Mouse (Mus musculus) liver, embryonic 15.5 days (tissue): ENCODE results near the gene Agpat3. TPM values are rescaled to one million over a fixed set of nuclear protein-coding genes. Genes with fewer than 3 reads are reported as not detected.

ENCODE experiments used
- ATAC-seq: fragments of 200-750 bp; cut with Nextera tagmentation; 2 replicates; pipeline ENCODE4 v1.8.0; 2017; ENCODE audit warnings: moderate number of reproducible peaks, mild to moderate bottlenecking, moderate library complexity; ENCODE audit not compliant: insufficient read depth
- H3K27ac ChIP-seq: fragments of 300-500 bp; sonication (generic); replicated peaks from 2 replicates; pipeline ENCODE4 v1.5.1; 2015; ENCODE audit warnings: mild to moderate bottlenecking, inconsistent platforms
- H3K27me3 ChIP-seq: fragments of 300-500 bp; sonication (generic); 2 replicates; pipeline ENCODE4 v1.6.1; 2015; ENCODE audit warnings: mild to moderate bottlenecking, inconsistent platforms
- H3K36me3 ChIP-seq: fragments of 300-500 bp; sonication (generic); replicated peaks from 2 replicates; pipeline ENCODE4 v1.6.1; 2015; ENCODE audit warnings: moderate library complexity, mild to moderate bottlenecking, inconsistent platforms
- H3K4me1 ChIP-seq: fragments of 300-500 bp; sonication (generic); replicated peaks from 2 replicates; pipeline ENCODE4 v1.6.1; 2015; ENCODE audit warnings: inconsistent platforms
- H3K4me2 ChIP-seq: fragments of 300-500 bp; sonication (generic); 2 replicates; pipeline ENCODE4 v1.6.1; 2015; ENCODE audit warnings: moderate library complexity, mild to moderate bottlenecking, inconsistent platforms
- H3K4me3 ChIP-seq: fragments of 300-500 bp; sonication (generic); replicated peaks from 2 replicates; pipeline ENCODE4 v1.5.1; 2015; ENCODE audit warnings: mild to moderate bottlenecking, inconsistent platforms
- H3K9ac ChIP-seq: fragments of 300-500 bp; sonication (generic); 2 replicates; pipeline ENCODE4 v1.6.1; 2015; ENCODE audit warnings: moderate library complexity, mild to moderate bottlenecking, inconsistent platforms
- H3K9me3 ChIP-seq: fragments of 300-500 bp; sonication (generic); replicated peaks from 2 replicates; pipeline ENCODE4 v1.6.1; 2016; ENCODE audit warnings: inconsistent platforms
- WGBS: fragments of 180-500 bp; shearing (Covaris S2); methylation state at CpG from one replicate; pipeline ENCODE4 v1.1.7; 2015; ENCODE audit warnings: mixed read lengths; ENCODE audit not compliant: insufficient replicate concordance; 5-methylcytosine and 5-hydroxymethylcytosine counted together
- polyA plus RNA-seq: library from polyadenylated mRNA; unstranded; fragments of >200 nt; fragmentation: Nextera tagmentation; extraction: Ambion mirVana; gene quantifications from 2 replicates; pipeline ENCODE4 v1.2.1, GENCODE M21; 2015

Agpat3 gene
- polyA plus RNA-seq, 1 experiment from 2014 or later = 33.1 TPM

DNA sequence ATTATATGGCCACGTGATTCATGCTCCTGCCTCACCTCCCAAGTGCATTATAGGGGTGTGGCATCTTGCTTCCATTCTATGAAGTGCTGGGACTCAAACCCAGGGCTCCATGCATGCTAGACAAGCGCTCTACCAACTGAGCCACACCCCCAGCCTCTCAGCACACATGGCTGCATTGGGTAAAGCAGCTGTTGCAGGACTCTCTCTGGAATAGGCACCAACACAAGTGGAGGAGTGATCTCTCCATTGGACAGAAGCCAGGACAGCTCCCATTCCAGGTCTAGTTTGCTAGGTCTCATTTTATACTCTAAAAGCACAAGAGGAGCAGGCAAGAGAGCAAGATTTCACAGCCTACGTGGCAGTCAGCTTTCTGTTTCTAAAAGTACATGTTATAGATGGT is 31.3 kb upstream of the Agpat3 start:
- H3K9me3 ChIP-seq = no peaks in the 10 kb centered on the region
- H3K27me3 ChIP-seq = peaks cover 19% of the 10 kb centered on the region
- no peak overlapping the region for H3K27ac ChIP-seq
- H3K9ac ChIP-seq = no peak overlapping the region
- H3K4me3 ChIP-seq = no peak overlapping the region
- WGBS = 51% methylated on average over 3 of the region's 3 CpGs
- H3K4me2 ChIP-seq = no peak overlapping the region
- H3K4me1 ChIP-seq = no peaks in the 10 kb centered on the region
- H3K36me3 ChIP-seq = no peaks in the 10 kb centered on the region
- no peak for ATAC-seq

DNA sequence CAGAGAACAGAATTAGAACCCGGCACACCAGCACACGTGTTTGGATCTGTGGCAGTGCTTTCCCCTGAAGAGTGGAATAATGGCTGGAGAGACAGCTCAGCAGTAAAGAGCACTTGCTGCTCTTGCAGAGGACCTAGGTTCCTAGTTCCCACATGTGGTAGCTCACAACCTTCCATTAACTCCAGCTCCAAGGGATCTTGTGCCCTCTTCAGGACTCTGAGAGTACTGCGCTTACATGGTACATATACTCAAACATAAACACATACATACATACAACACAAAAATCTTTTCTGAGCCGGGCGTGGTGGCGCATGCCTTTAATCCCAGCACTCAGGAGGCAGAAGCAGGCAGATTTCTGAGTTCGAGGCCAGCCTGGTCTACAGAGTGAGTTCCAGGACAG is 26.2 kb upstream of the Agpat3 start:
- WGBS = 82% methylated on average over 7 of the region's 7 CpGs
- no peak overlapping the region for H3K4me2 ChIP-seq
- no peak overlapping the region for H3K4me3 ChIP-seq
- no peak overlapping the region for H3K9ac ChIP-seq
- H3K36me3 ChIP-seq = no peaks in the 10 kb centered on the region
- H3K4me1 ChIP-seq = peaks cover 1% of the 10 kb centered on the region; the same call in 1 of the 2 replicates
- no peak overlapping the region for H3K27ac ChIP-seq
- peaks cover 11% of the 10 kb centered on the region; the same call in 1 of the 2 replicates for H3K27me3 ChIP-seq
- ATAC-seq = no peak
- no peaks in the 10 kb centered on the region for H3K9me3 ChIP-seq

DNA sequence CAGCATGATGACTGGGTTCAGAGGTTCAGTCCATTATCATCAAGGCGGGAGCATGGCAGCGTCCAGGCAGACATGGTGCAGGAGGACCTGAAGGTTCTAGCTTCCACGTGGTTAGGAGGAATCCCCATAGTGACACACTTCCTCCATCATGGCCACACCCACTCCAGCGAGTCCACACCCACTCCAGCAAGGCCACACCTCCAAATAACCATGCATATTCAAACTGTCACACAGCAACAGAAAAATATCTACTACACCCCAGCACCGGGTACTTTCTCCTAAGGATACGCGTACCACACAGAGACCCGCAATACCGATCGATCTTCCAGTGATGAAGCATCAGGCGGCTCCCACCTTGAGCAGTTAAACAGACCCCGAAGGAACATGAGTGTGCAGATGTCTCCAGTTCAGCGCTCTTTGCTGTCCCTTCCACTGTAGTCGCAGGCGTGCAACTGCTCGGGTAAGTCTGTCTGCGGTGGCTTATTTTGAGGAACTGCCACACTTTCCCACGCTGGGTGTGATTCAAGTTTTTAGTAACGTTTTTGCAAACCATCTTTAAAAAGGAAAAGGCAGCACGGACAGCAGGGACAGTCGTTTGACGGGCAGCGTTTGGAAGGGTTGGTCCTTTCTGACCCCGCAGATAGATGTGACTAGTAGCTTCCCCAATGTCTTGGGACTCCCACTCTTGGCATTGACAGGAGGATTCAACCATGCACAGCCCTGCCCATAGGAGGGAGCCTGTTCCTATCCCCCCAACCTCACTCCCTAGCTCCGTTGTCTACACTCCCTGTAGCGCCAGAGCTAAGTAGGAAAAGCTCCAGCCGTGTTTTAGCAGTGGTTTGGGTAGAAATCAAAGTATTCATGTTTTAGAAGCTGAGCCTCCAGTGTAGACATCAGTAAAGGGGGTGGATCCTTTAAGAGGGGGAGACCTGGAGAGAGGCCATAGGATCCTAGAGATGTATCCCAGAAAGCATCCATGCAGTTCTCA is 20.7 kb upstream of the Agpat3 start:
- ATAC-seq = peak; percentile 60
- H3K36me3 ChIP-seq = no peaks in the 10 kb centered on the region
- H3K9me3 ChIP-seq = no peaks in the 10 kb centered on the region
- H3K9ac ChIP-seq = no peak overlapping the region; the same call in 1 of the 2 replicates
- H3K4me1 ChIP-seq = peaks cover 40% of the 10 kb centered on the region
- H3K27me3 ChIP-seq = peaks cover 4% of the 10 kb centered on the region; the same call in 1 of the 2 replicates
- H3K27ac ChIP-seq = no peak overlapping the region
- 42% methylated on average over 27 of the region's 27 CpGs for WGBS
- peak overlapping the region; percentile 25 for H3K4me3 ChIP-seq
- H3K4me2 ChIP-seq = peak overlapping the region; percentile 57

DNA sequence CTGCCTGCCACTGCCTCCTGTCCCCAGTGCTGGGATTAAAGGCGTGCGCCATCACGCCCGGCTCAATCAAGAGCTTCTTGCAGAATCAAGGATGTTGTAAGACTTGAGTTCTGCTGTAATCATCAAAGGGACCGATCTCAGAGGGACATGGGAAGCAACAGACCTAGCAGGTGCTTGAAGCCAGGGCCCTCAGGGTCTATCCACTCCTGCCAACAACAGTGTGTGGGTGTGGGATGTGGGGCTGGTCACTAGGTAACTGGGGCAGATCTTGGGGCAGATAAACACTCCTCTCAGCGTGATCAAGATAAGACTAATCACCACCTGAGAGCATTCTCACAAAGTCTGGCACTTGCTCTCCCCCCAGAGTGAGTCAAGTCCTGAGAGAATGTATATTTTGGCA is 19.5 kb upstream of the Agpat3 start:
- WGBS = 65% methylated on average over 6 of the region's 6 CpGs
- no peak overlapping the region for H3K4me3 ChIP-seq
- peaks cover 52% of the 10 kb centered on the region for H3K4me1 ChIP-seq
- ATAC-seq = no peak
- no peaks in the 10 kb centered on the region for H3K36me3 ChIP-seq
- no peaks in the 10 kb centered on the region for H3K9me3 ChIP-seq
- H3K27ac ChIP-seq = no peak overlapping the region
- H3K4me2 ChIP-seq = no peak overlapping the region
- H3K9ac ChIP-seq = no peak overlapping the region
- H3K27me3 ChIP-seq = peaks cover 4% of the 10 kb centered on the region; the same call in 1 of the 2 replicates

DNA sequence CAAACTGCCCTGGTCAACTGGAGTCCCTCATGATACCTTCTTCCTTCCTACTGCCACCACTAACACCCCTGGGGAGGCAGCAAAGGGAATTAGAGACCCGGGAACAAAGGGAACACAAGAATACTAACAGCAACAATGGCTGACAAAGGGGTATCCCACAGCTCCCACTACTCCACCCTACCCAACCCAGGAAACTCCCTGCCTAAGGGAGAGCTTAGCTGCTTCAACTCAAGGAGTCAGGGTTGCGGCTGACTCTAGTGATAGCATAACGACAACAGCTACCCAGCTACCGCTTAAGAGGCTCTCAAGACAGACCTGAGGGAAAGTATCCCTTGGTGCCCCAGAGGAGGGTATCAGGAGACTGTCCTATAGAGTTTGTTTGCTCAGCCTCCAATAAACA is 15.3 kb upstream of the Agpat3 start:
- H3K9ac ChIP-seq = peak overlapping the region; percentile 37; the same call in 1 of the 2 replicates
- H3K9me3 ChIP-seq = no peaks in the 10 kb centered on the region
- H3K4me2 ChIP-seq = peak overlapping the region; percentile 71
- peaks cover 7% of the 10 kb centered on the region; the same call in 1 of the 2 replicates for H3K27me3 ChIP-seq
- ATAC-seq = peak; percentile 36
- H3K4me1 ChIP-seq = peaks cover 63% of the 10 kb centered on the region
- H3K36me3 ChIP-seq = no peaks in the 10 kb centered on the region
- no peak overlapping the region for H3K4me3 ChIP-seq
- WGBS = 27% methylated on average over 4 of the region's 4 CpGs
- H3K27ac ChIP-seq = peak overlapping the region; percentile 96

DNA sequence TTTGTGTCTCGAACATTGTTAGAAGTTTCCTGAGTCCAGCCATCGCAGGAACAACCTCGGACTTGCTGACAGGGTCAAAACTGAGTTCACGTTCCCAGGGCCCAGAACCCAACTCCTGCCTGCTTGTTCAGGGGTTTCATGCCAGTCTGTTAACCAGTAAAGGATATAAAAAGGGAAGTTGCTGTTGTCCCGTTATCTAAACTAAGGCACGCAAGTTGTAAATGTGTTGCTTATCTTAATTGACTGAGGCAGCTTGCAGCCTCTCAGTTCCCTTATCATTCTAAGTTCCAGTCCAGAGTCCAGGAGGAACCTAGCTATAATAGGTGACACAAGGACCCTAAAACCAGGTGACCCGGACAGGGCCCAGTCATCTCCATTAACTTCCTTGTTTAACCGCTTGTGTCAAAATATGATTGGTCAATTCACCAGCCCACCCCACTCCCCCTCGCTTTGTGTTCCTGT is 14.6 kb upstream of the Agpat3 start:
- no peaks in the 10 kb centered on the region for H3K36me3 ChIP-seq
- peak overlapping the region; percentile 26 for H3K4me3 ChIP-seq
- H3K9me3 ChIP-seq = no peaks in the 10 kb centered on the region
- peak overlapping the region; percentile 53 for H3K9ac ChIP-seq
- H3K27ac ChIP-seq = peak overlapping the region; percentile 96
- H3K4me2 ChIP-seq = peak overlapping the region; percentile 71
- peak; percentile 89 for ATAC-seq
- WGBS = 6% methylated on average over 9 of the region's 9 CpGs
- peaks cover 11% of the 10 kb centered on the region; the same call in 1 of the 2 replicates for H3K27me3 ChIP-seq
- H3K4me1 ChIP-seq = peaks cover 56% of the 10 kb centered on the region

DNA sequence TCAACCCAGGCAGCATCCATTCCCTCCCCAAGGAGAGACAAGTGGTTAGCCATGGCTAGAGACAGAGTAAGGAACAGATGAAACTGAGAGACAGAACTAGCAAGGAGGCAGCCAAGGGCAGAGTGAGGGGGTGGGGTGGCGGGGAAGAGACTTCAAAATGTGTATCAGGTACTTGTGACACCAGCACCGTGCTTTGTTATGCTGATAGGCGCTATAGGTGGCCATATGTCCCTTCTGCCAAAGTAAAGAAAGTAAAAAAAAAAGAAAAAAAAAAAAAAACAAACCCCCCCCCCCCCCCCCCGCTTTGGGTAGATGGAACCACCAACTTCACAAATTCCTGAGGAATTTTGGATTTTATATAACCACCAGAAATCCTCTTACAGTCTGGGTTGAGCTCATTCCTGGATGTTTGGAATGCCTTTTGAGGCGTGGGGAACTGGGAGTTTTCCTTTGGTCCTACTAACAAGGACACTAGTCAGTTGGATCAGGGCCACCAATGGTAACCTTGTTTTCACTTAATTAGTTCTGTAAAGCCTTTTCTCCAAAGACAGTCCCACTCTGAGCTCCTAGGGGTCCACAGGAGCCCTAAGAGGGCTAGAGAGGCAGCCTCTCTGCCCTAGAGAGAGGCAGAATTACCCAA is 14.0 kb upstream of the Agpat3 start:
- peak overlapping the region; percentile 96 for H3K27ac ChIP-seq
- H3K4me1 ChIP-seq = peaks cover 51% of the 10 kb centered on the region
- H3K27me3 ChIP-seq = peaks cover 11% of the 10 kb centered on the region; the same call in 1 of the 2 replicates
- peak; percentile 41 for ATAC-seq
- H3K36me3 ChIP-seq = no peaks in the 10 kb centered on the region
- H3K4me2 ChIP-seq = peak overlapping the region; percentile 71
- no peaks in the 10 kb centered on the region for H3K9me3 ChIP-seq
- peak overlapping the region; percentile 26 for H3K4me3 ChIP-seq
- H3K9ac ChIP-seq = peak overlapping the region; percentile 53
- 25% methylated on average over 5 of the region's 5 CpGs for WGBS

DNA sequence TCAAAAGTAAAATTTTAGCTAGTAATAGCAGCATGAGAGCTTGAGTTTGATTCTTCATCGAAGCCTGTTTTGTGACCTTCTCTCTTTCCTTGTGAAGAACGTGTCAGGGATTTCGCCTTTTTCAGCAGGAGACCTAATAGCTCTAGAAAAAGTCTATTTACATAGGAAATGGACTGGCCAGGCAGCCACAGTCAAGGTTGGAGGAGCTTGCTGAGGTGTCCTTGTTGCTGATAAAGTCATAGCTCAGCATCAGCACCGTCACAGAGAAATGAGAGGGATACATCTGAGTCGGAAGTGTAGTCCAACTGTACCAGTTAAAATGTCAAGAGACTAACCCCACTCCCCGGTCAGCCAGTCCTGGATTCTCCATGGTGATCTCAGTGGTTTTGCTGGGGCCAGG is 13.3 kb upstream of the Agpat3 start:
- peak overlapping the region; percentile 96 for H3K27ac ChIP-seq
- peak overlapping the region; percentile 71; the same call in 1 of the 2 replicates for H3K4me2 ChIP-seq
- H3K4me1 ChIP-seq = peaks cover 51% of the 10 kb centered on the region
- peaks cover 11% of the 10 kb centered on the region; the same call in 1 of the 2 replicates for H3K27me3 ChIP-seq
- WGBS = 65% methylated on average over 6 of the region's 6 CpGs
- no peak overlapping the region for H3K9ac ChIP-seq
- H3K4me3 ChIP-seq = no peak overlapping the region
- ATAC-seq = no peak
- H3K36me3 ChIP-seq = no peaks in the 10 kb centered on the region
- no peaks in the 10 kb centered on the region for H3K9me3 ChIP-seq

DNA sequence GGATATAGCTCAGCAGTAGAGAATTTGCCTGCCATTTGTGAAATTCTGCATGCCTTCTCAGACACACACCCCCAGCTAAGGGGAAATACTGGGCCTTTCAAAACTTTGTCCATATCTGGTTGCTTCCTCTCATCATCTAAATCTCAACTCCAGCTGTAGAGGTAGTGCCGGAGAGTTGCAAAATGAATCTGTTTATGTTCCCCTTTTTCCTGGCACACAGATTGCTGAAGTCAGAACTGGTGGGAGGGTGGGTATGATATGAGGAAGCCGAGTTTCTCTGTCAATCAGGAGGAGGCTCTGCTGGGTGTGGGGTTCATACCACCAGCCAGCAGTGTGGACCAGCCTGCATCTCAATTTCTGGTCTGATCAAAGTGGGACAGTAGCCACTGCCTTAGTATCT is 11.8 kb upstream of the Agpat3 start:
- H3K27ac ChIP-seq = no peak overlapping the region
- H3K36me3 ChIP-seq = no peaks in the 10 kb centered on the region
- ATAC-seq = no peak
- peaks cover 45% of the 10 kb centered on the region for H3K4me1 ChIP-seq
- H3K4me2 ChIP-seq = no peak overlapping the region
- H3K9me3 ChIP-seq = no peaks in the 10 kb centered on the region
- 10% methylated on average over 2 of the region's 2 CpGs for WGBS
- no peak overlapping the region for H3K9ac ChIP-seq
- peaks cover 12% of the 10 kb centered on the region; the same call in 1 of the 2 replicates for H3K27me3 ChIP-seq
- no peak overlapping the region for H3K4me3 ChIP-seq

DNA sequence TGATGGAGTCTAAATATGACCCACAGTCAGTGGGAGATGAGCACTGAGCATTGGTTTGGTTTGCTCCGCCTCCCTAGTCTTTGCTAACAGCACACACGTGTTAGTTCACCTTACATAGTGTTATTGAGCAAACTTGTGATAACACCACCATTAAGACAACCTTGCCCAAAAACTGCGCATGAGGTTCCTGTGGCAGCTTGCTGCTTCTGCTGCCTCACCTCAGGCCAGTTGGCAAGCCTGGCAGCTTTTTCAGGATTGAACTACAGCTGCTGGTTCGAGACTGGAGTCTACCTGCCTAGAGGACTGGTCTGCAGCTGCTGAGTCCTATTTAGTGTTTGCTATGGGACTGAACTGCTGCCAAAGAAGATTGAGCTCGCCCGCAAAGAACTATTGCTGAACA is 11.1 kb upstream of the Agpat3 start:
- peaks cover 41% of the 10 kb centered on the region for H3K4me1 ChIP-seq
- 75% methylated on average over 6 of the region's 6 CpGs for WGBS
- H3K4me3 ChIP-seq = no peak overlapping the region
- H3K27me3 ChIP-seq = peaks cover 12% of the 10 kb centered on the region; the same call in 1 of the 2 replicates
- ATAC-seq = no peak
- no peaks in the 10 kb centered on the region for H3K36me3 ChIP-seq
- no peaks in the 10 kb centered on the region for H3K9me3 ChIP-seq
- no peak overlapping the region for H3K9ac ChIP-seq
- no peak overlapping the region; the same call in 1 of the 2 replicates for H3K27ac ChIP-seq
- no peak overlapping the region for H3K4me2 ChIP-seq

DNA sequence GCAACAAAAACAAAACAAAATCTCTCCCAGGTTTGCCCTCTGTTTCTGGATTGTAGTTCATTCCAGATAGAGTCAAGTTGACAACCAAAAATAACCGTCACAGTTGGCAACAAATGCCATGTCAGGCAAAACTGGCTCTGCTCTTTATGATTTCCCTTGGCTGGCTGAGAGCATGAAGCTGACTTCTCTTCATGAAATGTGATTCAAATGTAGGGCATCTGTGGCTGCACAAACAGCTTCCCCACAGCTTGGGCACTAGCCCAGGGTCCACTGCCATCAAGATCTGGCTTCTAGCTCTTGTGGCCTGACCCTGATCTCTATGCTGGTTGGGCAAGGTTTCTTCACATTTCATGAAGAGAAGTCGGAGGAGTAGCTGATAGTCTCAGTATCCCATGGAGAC is 9.7 kb upstream of the Agpat3 start:
- Histone ChIP-seq H3K27me3 (peaks cover 12% of the 10 kb centered on the region; the same call in 1 of the 2 replicates), H3K36me3 (no peaks in the 10 kb centered on the region), H3K27ac (no peak overlapping the region), H3K4me1 (peaks cover 32% of the 10 kb centered on the region), H3K9me3 (no peaks in the 10 kb centered on the region), H3K4me3 (no peak overlapping the region), H3K9ac (no peak overlapping the region), H3K4me2 (no peak overlapping the region)
- whole genome bisulfite sequencing = 55% methylated on average over 2 of the region's 2 CpGs
- no peak for ATAC-seq
